Mouse (Mus musculus) heart, postnatal 14 days (tissue): ENCODE measurements around the gene Lima1. TPM values are rescaled to one million over a fixed set of nuclear protein-coding genes. Genes with fewer than 3 reads are reported as not detected.

ENCODE experiments used
- DNase-seq, 2 experiments: peaks; one replicate each; pipeline ENCODE4 v3.0.0; 2021 to 2022
- intact Hi-C: fragments of 180-260 bp; cut with DNase I; formaldehyde crosslinking; loops from one replicate; pipeline ENCODE4 v1.15.1; 2025
- total RNA-seq, 2 experiments: library from RNA; stranded (reverse); gene quantifications; 2 replicates each; pipeline ENCODE4 v1.2.3; 2021

Gene Lima1
- total RNA-seq, 2 experiments from 2014 or later = 23.5 TPM

DNA sequence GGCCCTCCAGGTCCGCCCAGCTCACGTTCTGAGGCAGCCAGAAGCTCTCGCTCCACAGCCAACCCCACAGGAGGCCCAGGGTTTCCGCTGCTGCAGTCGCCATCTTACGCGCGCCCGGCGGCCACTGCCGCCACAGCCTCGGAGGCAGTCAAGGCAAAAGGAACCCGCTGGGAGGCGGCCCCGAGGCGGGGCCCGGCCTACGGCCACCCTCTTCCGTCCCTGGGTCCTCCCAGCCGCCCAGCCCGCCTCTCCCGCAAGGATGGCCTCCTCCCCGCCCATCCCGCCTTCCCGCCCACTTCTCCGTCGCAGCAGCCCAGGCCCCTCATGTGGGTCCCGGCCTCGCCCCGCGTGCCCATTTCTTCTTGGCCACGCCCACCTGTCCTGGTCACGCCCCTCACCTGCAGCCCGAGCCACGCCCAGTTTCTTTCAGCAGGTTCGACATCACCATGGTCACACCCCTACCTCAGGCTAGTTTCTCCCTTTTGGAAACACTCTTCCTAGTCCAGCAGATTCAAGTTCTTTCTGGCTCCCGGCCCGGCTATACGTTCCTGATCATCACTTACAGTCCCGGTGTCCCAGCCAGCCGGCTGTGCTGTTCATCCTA, 102.9 kb downstream of the Lima1 start:
- intact Hi-C loops = loop anchor here (2.0 to 10.0 kb wide), 2 partner anchors 48 to 278 kb away; partner anchors contain the start of gene Cox14
- DNase-seq = peak; percentile 91 to 93

DNA sequence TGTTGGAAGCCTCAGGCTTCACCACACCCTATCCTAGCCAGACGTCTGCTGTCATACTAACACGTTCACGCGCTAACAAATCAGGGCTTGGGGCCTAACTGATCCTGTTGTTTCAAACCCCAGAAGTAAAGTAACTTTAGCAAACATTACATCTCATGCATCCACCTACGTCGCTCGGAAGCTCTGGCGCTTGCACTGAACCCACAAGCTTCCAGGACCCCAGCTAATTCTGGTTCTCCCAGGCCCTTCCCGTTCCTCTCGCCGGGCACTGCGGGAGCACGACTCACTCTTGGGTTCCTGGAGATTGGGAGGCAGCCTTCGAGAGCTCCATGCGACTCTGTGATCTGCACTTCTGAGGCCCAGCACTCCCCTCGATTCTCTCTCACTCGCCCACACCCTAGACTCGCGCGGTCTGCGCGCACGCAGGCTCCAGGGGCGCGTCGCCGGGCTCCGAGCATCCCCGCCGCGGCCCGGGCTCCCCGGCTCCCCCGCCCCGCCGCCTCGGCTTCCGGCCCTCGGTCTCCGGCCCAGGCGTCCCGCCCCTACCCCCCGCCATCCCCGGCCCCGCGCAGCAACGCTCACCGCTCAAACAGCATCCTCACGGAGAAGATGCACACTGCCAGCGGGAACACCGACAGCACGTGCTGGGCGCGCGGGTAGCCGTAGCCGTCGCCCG, 103.5 kb downstream of the Lima1 start:
- intact Hi-C loops = loop anchor here (2.0 to 10.0 kb wide), 2 partner anchors 47 to 277 kb away; partner anchors contain the start of gene Cox14
- no peak for DNase-seq

DNA sequence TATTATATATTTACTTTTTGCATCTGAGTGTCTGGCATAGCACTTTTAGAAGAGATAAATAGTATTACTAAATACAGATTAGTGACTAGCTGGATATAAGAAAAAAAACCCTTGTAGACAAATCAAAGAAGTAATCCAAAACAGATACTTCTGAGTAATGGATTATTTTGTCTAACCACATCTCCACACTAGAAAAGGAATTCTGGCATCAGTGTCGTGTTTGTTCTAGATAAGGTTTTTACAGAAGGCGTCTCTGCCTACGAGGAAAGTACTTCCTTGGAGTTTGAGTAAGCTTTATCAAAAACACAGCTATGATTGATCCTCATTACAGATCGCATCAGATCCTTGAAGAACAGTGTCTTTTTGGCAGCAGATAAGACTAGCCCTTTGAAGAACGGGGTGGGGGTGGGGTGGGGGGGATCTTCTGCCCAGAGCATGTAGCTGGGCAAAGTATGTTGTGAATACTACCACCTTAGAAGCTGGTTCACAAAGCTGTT, 104.2 kb downstream of the Lima1 start:
- no peak for DNase-seq
- intact Hi-C loops = loop anchor here (10.0 kb wide), 1 partner anchor 276 kb away; no protein-coding TSS in a partner anchor

DNA sequence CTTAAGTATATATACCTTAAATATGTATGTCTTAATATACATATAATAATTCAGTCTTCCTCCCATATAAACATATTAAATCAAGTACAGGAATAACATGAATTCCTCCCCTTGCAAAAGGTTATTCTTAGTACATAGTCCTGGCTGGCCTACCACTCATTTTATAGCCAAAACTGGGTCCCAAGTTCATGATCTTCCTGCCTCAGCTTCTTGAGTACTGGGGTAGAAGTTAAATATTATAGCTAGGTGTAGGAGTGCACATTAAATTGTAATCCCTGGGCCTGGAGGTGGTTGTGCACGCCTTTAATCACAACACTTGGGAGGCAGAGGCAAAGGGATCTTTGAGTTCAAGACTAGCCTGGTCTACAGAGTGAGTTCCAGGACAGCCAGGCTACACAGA, 106.5 kb downstream of the Lima1 start:
- no peak for DNase-seq
- intact Hi-C loops = no loop called here

DNA sequence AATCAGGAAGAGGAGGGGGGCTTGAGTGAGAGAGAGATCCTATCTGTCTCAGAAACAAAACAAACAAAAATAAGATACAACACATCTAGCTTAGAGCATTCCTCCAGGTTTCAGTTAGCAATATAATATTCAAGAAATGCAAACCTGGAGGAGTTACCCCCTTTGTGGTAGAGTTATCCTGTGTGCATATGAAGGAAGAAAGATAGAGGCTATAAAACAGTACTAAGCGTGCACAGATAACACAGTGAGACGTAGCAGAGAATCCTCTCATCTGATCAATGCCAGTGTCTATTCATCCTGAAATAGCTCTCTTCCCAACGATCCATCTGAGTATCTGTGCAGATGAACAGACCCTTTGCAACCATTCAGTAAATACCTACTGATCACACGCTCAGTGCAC, 107.8 kb downstream of the Lima1 start:
- DNase-seq = no peak
- intact Hi-C loops = no loop called here

DNA sequence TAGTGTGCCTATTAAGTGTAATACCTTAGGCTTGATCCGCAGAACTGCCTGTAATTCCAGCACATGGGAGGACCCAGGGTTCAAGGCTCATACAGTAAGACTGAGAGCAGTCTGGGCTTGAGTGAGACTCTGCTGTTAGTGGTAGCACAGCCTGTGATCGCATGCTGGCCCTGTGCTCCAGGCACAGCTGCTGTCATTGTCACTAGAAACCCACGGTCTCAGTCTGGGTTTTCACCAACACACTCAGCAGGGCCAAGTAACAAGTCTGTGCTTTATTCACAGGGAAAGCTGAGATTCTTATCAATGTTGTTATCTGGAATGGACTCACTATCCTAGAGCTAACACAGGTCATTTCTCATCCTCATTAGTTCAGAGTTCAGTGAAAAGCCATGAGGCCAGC, 121.1 kb downstream of the Lima1 start:
- DNase-seq = no peak
- intact Hi-C loops = no loop called here

DNA sequence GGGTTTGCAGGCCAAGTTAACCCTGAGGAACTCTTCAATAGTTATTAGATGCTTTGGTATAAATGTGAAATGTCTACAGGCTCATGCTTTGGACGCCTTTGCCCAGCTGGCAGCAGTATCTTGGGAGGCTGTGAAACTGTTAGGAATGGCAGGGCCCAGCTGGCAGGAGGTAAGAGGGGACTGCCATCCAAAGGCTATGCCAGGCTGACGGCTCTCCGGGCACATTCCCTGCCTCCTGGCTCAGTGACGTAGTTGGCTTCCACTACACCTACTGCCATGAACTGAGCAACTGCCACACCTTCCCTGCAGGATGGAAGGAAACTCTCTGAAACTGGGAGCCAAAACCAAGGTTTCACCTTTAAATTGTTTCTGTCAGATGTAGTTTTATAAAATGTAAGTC, 135.0 kb downstream of the Lima1 start:
- no peak for DNase-seq
- intact Hi-C loops = no loop called here

DNA sequence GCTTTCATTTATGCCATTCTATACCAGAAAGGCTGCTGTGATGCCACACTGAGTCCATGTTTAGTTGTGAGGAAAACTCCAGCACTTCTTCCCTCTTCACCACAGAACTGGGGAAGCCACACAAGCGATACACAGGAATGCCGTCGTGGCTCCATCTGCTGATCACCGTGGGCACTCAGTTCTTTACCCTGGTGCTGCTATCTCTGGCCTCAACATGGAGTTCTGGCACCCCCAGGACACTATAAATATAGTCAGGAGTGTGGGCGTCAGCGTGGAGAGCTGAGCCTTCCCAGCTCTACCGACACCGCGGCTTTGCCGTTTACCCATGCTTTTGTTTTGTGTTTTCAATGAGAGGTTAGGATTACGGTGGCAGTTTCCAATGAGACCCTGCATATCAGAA, 138.6 kb downstream of the Lima1 start:
- intact Hi-C loops = no loop called here
- DNase-seq = no peak

DNA sequence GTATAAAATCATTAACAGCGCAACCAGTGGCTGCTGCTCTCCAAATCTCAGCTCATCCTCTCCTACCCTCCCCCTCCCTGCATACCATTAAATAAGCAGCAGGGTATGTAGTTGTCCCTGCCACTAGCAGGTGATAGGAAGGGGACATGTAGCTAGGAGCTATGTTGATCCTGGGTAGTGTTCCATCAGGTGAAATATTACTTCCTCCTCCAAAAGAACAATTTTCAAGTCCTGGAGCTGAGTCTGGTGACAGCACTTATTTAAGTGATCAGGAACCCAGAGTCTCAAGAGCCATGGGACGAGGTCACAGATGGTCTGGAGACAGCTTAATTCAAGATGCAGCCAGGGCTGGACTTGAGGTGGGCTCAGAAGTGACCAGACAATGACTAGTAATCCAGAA, 139.6 kb downstream of the Lima1 start:
- peak; percentile 100 for DNase-seq
- intact Hi-C loops = no loop called here

DNA sequence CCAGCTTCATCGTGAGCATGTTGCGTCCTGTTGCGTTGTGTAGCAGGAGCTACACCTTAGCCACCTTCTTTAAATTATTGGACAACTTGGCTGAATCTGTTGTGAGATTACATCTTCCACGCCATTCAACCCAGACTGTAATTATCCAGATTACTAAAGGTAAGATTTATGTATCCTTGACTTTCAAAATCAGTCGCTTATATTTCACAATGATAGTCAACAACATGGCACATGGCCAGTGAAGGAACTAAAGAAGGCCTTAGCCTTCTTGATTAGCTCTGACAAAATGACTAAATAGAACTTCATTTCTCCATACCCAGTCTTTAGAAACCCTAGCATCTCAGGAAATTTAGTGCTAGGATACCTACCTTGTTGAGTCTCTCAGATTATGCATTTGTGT, 142.1 kb downstream of the Lima1 start:
- DNase-seq = no peak
- intact Hi-C loops = no loop called here

DNA sequence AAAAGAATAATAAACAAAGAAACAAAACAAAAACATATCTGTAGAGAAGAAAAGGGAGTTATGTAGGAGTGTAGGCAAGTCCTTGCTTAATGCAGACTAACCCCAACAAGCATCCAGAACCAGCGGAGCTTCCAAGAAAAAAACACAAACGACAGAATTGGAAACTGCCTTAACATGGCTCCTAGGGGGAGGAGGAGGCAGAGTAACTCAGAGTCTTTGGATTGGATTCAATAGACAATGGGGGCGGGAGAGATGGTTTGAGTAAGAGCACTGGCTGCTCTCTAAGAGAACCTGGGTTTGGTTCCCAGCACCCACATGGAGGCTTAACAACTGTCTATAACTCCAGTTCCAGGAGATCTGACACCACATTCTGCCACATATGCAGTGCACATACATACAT, 143.6 kb downstream of the Lima1 start:
- intact Hi-C loops = no loop called here
- no peak for DNase-seq

DNA sequence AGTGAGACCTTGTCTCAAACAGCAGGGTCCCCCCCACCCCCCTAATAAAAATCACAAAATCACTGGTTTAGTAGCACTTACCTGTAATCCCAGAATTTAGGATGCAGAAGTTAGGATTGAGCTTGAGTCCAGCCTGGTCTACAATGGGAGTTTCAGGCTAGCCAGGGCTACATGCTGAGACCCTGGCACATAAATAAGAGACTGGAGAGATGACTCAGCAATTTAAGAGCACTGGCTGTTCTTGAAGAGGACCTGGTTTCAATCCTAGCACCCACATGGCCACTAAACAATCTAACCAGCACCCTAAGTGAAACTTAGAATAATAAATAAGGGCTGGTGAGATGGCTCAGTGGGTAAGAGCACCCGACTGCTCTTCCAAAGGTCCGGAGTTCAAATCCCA, 144.1 kb downstream of the Lima1 start:
- DNase-seq = no peak
- intact Hi-C loops = no loop called here

DNA sequence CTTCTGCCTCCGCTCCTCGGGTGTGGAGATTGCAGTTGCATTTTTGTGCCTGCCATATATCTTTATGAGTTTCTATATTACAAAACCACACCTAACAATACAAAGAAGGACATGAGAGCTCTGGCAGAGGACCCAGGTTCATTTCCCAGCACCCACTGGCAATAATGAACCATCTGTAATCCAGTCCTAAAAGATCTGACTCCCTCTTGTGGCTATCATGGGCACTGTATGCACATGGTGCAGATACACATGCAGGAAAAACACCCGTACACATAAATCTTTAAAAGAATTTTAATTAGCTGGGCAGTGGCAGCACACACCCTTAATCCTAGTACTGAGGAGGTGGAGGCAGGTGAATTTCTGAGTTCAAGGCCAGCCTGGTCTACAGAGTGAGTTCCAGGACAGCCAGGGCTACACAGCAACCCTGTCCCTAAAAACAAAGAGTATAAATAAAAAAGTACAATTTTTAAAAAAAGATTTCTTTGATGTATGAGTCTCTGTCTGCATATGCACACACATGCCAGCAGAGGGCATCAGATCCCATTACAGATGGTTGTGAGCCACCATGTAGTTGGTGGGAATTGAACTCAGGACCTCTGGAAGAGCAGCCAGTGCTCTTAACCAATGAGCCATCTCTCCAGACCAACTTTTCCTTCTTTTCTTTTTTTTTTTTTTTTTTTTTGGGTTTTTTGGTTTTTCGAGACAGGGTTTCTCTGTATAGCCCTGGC, 146.0 kb downstream of the Lima1 start:
- intact Hi-C loops = no loop called here
- no peak for DNase-seq

Other genes with a start within 250 kb of the Lima1 start
- 10 to 100 TPM in 1 of 2 experiments, 1 to 10 TPM in 1; 8.6 to 12.2 TPM for gene Racgap1, start 223.8 kb downstream of the Lima1 start, total RNA-seq
- gene Asic1, start 205.1 kb downstream of the Lima1 start, total RNA-seq = under 1 TPM; 0.29 to 0.74 TPM
- 10 to 100 TPM; 25.9 to 28.4 TPM for gene Smarcd1, start 173.3 kb downstream of the Lima1 start, total RNA-seq
- gene Gm17349, start 170.0 kb downstream of the Lima1 start, total RNA-seq = 1 to 10 TPM; 5.0 to 5.1 TPM
- gene Gpd1, start 157.9 kb downstream of the Lima1 start, total RNA-seq = 10 to 100 TPM; 61.7 to 91.3 TPM
- 100 to 1,000 TPM; 207 to 250 TPM for gene Cox14, start 149.8 kb downstream of the Lima1 start, total RNA-seq
- gene Cers5, start 102.6 kb downstream of the Lima1 start, total RNA-seq = 10 to 100 TPM; 24.8 to 27.3 TPM
- under 1 TPM; 0.07 to 0.15 TPM for gene Fam186a, start 91.6 kb upstream of the Lima1 start, total RNA-seq
- 10 to 100 TPM; 72.9 to 74.9 TPM for gene Larp4, start 94.6 kb upstream of the Lima1 start, total RNA-seq
- gene Dip2b, start 163.2 kb upstream of the Lima1 start, total RNA-seq = 10 to 100 TPM; 26.0 to 27.6 TPM